Mouse (Mus musculus) right cerebral cortex, postnatal 14 days (tissue): ENCODE data around the gene Fndc10.
"Not testable (repeated sequence)": the region's sequence is repeated elsewhere in the genome, so short reads cannot be mapped to it uniquely, and the experiment has no call there.

Source experiments
- DNase-seq: peaks from one replicate; pipeline ENCODE4 v3.0.0; 2022

Fndc10 gene

DNA sequence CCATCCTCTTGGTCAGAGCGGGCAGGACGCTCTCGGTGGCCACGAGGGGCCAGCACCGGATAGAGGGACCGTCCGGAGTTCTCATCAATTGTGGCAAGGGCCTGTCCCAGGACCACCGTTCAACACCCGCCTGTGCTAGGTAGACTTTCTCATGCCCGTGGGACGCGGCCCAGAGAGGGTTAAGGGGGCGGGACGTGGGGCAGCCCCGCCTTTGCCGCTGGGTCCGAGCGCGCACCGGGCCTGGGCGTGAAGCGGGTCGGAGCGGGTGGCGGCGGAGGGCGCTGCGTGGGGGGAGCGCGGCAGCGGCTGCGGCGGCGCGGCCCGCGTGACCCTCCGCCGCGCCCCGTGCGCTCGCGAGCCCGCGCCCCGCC, at the start of gene Fndc10:
Fndc10 (plus strand) TSS at position 232 of the 371 bp plus-strand sequence.
- peak; percentile 83 for DNase-seq

DNA sequence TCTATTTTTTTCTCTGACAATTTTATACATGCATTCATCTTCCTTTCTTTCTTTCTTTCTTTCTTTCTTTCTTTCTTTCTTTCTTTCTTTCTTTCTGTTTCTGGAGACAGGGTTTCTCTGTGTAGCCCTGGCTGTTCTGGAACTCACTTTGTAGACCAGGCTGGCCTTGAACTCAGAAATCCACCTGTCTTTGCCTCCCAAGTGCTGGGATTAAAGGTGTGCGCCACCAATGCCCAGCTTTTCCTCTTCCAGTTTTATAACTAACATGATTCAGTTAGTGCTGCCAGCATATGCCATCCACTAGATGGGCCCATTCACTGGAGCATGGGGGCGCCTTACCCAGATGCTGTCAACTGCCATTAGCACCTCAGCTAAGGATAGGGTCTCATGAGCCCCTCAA, 48.8 kb upstream of the Fndc10 start, which contains the start of gene Gm10563:
Gm10563 (minus strand) TSS at position 101 of the 400 bp plus-strand sequence.
- DNase-seq: not testable (repeated sequence)

DNA sequence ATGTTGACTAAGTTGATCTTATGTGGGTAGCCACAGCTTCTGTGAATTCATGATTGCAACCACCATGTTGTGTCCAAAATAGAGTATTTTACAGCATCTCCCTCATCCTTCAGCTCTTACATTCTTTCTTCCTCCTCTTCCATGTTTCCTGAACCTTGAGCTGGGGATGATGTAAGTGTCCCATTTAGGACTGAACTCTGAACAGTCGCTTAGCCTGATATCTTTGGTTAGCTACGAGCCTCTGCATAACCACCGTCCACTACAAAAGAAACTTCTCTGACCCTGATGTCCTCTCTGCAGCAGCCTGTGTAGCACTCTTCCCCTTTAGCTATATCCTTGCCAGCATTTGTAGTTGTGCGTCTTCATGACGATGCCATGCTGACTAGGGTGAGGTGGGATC, 48.4 kb upstream of the Fndc10 start:
- no peak for DNase-seq

DNA sequence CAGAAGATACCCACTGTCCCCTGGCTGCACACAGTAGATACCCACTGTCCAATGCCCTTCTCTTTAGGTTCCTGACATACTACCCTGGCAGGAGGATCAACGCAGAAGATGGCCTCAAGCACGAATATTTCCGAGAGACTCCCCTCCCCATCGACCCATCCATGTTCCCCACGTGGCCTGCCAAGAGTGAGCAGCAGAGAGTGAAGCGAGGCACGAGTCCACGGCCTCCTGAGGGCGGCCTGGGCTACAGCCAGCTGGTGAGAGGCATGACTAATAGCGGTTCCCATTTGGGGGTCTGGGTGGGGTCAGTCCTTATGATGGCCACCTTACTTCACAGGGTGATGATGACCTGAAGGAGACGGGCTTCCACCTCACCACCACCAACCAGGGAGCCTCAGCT, 44.8 kb upstream of the Fndc10 start:
- DNase-seq: no peak

DNA sequence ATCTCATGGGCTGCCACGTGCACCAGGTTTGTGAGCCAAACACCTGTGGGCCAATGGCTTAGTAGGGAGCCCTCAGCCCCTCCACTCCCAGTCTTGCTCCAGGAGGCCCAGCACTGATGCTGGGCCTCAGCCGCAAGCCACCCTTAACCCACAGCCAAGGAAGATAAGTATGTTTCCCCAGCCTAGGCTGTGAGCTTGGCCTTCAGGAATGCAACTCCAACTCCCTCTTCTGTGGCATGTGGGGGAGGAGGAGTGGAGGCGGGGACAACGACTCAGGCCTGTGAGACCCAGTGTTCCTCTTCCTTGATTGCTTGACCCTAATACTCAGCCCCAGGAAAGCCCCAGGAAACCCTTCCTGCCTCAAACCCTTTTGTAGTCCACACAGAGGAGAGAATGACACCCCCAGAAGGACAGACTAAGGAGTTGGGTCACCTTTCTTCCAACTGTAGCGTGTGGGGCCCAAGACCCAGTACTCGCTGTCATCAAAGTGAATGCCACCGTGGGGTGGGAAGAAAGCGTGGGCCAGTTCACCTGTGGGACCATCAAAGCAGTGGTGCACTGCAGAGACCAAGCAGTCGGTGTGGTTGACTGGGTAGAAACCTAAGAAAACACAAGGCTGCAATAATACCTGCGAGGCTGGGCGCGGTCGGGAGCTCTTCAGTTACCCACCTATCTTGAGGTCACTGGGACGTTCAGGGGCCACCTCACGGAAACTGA, 42.4 kb upstream of the Fndc10 start:
- no peak for DNase-seq

DNA sequence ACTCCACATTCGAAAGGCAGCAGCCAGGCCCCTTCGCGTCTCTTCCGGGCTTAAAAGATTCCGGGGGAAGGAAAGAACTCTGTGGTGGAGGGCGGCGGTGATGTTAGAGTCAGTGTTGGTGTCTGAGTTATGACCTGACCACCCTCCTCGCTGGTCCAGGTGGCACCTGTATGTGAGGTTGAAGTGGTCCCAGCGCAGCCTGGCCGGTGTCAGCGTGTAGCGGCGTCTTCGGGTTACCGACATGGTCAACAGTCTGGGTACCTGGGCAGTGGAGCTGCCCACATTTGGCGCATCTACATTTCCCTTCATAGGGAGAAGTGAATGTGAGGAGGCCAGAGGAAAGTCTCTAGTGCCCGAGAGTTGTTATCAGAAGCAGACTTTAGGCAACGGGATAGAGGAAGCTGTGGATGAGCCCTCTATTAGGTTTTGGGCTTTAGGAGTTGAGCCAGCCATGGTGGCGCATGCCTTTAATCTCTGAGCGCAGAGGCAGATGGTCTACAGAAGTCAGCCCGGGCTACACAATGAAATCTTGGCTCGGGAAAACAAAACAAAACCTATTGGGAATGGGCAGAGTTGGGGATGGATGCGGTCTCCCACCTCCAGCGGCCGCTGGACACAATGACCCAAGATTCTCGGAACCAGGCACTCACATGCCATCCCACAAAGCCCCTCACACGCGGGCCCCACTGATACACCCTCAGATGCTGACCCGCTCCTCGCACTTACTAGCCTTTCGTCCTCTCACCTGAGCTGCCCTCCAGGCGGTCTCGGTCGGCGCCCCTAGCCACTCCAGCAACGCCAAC, 41.7 kb upstream of the Fndc10 start:
- no peak for DNase-seq

DNA sequence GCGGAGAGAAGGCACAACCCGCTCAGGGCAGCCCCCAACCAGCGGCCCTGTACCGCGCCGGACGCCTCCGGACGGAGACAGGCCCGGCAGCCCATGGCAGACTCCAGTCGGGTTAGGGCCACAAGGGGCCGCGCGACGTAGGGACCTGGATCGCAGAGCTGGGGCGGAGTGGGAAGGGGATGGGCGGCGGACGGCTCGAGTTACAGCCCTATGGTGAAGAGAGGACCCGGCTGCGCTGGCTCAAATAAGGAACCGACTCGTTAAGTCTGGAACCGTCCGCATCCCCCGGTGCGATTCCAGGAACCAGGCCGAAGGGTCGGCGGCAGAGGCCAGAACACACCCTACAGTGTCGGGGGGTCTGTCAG, 41.1 kb upstream of the Fndc10 start, which contains the start of gene Mmp23:
Mmp23 (minus strand) TSS at position 299 of the 365 bp plus-strand sequence.
- no peak for DNase-seq

DNA sequence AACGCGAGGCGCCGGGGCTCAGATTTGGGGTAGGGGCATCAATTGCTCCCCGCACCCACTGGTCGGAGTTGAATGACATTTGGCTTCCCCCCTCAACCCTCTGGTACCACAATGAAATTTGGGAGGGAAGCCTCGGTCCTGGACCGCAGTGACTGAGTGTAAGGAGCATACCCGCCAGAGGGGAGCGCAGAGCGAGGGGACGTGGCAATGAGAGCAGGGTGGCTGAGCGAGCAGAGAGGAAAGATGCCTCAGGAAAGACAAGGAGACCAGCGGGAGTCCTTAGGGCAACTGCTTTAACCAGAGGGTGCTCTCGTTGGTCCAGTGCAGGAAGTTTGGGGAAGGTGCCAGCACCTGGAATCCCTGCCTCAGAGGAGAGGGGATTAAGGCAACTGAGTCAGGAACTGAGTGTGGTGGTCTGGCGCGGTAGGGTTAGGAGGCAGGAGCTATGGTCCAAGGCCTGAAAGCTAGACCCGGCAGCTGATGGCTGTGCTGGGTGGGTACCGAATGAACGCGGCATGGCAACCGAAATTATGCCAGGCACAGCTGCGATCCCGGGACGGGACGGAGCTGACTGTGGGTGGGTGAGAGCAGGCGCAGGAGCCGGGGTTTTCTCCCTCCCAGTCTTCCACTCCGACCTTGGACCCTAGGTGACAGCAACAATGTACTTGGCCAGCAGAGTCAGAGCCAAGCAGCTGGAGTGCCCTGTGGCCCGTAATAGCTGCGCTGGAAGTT, 40.5 kb upstream of the Fndc10 start:
- no peak for DNase-seq

DNA sequence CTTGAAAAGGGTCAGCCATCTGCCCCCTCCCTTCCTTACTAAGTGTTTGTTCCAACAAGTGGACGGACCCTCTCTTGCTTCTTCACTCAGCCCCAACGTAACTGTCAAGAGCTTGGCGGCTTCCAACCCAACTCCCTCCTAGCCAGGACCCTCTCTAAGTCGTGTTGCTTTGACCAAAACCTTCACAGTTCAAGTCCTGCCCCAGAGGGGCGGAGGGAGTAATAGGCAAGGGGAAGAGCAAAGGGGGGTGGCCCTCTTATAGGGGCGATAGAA, 40.0 kb upstream of the Fndc10 start:
- DNase-seq: no peak

DNA sequence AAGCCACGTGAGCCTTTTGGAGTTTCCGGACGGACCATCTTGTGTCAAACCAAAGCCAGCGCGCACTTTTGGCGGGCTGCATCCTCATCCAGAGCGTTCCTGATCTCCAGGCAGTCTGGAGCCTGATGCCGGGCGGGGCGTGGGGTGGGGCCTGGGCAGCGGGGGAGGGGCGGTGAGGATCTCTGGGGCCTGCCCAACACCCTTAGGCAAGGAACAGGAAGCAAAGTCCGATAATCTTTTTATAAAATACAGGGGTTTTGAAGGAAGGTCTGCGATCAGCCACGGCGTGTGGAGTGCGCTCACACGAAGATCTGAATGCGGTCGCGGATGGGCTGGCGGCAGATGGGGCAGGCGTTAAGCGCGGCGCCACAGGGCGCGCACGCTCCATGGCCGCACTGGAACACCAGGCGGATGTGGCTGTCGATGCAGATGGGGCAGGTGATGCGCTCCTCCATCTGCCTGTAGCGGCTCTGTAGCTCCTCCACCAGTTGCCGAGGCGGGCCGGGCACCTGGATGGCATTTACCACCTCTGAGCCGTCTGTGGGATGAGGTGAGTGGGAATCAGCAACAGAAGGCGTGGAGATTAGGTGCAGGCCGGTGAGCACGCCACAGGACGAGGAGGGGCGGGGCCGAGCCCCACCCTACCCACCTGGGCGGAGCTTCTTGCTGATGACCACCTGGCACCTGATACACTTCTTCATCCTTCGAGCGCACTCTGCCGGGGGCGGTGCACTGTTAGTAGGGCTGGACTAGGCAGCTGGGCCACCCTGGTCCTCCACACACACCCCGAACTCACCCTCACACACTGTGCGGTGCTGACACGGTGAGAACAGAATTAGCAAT, 39.5 kb upstream of the Fndc10 start:
- DNase-seq: no peak

DNA sequence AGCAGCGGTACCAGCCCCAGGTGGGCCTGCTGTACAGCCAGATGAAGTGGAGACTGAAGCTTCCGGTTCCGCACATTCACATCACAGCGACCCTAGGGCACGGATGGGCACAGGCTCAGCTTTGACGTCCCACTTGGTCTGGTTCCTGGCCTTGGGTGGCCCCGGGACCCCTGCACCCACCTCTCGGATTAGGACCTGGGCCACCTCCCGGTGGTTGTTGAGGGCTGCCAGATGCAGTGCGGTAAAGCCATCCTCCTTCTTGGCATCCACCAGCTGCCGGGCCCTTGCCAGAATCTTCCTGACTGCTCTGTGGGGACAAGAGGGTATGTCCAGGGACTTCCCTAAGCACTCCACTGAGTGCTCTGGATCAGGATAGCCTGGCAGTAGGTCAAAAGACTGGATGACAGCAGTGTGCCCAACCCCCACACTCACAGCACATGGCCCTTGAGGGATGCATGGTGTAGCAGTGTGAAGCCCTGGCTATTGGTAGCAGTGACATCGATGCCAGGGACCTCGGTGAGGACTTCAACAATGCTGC, 37.9 kb upstream of the Fndc10 start:
- DNase-seq: no peak

DNA sequence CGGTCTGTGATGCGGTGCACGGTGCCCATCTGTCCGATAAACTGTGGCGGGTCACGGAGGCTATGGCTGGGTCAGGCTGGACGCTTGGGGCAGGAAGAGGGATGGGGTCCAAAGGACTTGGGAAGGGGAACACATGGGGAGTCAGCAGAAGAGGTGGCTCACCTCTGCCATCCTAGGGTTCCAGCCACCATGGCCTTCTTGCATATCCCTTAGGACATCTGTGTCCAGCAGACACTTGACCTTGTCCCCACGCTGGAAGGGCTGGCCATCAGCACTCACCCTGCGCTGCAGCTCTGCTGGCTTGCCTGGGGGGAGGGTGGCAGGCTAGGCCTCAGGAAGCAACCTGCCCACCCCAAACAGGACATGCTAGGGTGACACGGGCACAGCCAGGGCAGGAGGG, 35.2 kb upstream of the Fndc10 start:
- no peak for DNase-seq

DNA sequence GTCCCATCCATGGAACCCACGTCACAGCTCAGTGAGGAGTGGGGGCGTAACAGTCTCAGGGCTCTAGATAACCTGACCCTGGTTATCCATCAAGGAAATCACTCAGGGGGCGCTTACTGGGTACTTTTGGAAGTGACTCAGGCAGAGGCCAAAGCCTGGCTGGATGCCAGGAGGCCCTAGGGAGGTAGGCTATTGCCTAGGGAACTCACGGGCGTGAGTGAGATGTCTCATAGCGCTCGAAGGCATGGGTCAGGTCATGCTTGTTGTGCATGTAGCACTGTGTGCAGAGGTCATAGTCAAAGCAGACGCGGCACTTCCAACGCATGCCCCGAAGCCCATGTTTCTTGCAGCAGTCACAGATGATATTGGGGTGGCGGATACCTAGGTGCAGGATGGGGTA, 33.5 kb upstream of the Fndc10 start:
- DNase-seq: no peak

DNA sequence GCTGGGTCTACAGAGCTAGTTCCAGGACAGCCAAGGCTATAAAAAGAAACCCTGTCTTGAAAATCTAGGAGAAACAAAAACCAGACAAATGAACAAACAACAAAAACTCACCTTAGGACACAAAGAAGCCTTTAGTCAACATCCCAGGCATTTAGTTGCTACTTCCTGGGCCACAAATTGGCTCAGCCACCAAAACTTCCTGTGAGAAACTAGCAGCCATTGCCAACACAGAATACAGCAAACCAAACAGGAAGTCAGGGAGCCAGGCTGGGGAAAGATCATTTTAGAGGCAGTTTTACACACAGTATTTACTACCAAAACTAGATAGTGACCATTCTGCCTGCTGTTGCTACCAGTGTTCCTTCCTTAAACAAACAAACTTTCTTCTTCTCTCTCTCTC, 27.2 kb upstream of the Fndc10 start:
- no peak for DNase-seq

DNA sequence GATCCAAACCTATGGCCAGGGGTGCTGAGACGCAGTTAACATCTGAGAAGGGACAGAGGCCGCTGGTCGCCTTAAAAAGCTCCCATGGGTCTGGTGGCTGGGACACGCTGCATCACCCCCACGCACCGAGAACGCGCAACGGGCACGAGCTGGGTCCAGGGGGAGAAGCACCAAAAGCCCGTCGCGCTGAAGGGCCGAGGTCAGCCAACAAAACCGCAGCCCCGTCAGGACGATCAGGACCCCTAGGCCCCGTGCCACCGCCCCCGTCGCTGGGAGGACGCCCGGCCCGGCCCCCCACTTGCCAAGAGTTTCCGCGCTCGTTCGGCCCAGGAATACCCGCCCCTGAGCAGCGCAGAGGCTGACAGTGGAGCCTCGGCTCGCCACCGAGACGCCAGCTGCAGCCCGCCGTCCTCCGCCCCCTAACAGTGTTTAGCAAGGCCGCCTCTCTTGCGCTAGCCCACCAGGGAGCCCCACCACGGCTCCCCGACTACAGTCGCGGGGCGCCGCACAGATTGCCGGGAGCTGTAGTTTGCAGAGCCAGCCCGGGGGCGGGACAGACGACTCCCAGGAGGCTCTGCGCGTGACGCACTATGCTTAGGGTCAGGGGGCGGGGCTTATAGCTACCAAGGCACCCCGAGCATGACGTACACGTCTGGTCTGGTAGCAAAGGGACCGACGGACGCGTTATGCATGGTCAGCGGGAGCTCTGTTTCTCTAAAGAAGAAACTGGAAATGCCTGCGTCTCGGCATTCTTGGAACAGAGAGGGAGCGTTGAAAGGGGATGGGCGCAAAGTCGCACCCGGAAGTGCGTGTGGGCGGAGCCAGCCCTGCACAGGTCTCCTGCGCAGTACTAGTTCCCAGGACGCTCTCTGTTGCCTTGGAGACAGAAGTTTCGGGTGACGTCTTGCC, 25.2 kb upstream of the Fndc10 start, which contains the start of gene Mib2:
Mib2 (minus strand) TSS at position 510 of the 909 bp plus-strand sequence.
- DNase-seq: peak; percentile 98

DNA sequence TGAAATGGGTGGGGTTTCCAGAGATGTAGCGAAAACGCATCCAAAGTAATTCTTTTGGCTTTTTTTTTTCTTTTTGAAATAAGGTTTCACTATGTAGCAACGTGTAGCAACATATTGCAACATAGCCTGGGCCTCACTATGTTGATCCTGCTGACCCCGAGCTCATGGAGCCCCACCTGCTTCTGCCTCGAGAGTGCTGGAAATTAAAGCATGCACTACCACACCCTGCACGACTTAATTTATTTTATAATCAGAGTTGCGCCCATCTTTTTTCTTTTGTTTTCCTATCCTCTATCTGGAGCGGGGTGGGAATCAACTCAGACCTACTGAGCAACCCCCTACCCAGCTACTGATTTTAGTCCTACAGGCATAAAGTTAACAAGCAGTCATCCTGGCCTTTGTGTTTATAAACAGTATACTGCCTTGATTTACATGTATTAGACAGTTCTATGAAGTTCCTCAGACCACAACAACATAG, 24.5 kb upstream of the Fndc10 start:
- no peak for DNase-seq

DNA sequence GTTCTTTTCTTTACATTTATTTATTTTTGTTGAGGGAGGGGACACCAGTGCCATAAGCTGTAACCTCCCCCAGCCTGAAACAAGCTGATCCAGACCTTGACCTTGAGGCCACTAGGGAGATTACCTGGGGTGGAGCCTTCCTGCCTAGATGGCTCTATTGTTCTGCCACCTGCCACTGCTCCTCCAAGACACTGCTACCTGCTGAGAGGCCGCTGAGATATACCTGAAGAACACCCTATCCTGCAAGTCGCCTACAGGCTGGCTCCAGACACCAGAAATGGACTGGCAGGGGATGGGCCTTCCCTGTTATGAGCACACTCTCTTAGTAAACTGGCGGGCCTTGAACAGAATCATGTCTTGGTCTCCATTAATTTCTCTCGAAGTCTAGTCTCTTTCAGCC, 23.9 kb upstream of the Fndc10 start:
- DNase-seq: not testable (repeated sequence)

DNA sequence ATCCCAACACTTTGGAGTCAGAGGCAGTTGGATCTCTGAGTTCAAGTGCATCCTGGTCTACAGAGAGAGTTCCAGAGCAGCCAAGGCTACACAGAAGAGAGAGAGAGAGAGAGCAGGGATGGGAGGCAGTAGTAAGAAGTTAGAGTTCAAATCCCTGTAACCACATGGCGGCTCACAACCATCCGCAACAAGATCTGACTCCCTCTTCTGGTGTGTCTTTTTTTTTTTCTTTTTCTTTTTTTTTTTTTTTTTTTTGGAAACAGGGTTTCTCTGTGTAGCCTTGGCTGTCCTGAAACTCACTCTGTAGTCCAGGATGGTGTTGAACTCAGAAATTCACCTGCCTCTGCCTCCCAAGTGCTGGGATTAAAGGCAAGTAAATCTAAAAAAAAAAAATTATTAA, 22.1 kb upstream of the Fndc10 start:
- no peak for DNase-seq

DNA sequence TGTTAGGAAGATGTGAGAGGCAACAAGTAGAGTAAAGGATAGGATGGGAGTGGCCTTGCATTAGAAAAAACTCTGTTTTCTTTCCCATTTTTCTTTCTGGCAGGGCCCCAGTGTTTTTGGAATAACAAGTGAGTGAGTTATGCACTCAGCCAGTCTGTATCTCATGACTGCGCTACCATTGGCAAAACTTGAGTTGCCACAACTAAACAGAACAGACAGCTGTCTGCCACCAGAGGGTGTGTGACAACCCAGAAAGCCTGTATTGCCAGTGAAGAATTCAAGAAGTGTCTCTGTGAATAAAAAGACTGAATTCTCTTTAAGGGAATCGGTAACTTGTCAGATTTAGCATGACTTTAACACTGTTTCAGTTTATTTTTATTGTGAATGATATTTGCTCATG, 18.2 kb upstream of the Fndc10 start:
- no peak for DNase-seq

DNA sequence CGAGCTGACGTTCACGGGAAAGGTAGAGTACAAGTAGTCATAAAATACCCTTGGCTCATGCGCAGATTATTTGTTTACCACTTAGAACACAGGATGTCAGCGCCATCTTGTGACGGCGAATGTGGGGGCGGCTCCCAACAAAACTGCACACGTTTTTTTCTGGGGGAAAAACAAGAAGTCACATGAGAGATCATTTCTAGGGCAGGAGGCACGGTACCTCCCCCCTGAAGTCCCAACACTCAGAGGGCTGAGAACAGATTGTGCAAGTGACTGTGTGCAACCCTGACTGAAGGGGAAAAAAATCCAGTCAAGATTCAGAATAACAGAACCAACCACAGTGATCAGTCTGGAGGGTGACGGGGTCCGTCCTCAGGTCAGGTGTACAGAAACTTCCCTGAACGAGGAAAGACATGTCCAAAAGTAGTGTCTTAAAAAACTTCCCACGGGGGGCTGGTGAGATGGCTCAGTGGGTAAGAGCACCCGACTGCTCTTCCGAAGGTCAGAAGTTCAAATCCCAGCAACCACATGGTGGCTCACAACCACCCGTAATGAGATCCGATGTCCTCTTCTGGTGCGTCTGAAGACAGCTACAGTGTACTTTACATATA, 10.4 kb upstream of the Fndc10 start:
- DNase-seq: not testable (repeated sequence)

DNA sequence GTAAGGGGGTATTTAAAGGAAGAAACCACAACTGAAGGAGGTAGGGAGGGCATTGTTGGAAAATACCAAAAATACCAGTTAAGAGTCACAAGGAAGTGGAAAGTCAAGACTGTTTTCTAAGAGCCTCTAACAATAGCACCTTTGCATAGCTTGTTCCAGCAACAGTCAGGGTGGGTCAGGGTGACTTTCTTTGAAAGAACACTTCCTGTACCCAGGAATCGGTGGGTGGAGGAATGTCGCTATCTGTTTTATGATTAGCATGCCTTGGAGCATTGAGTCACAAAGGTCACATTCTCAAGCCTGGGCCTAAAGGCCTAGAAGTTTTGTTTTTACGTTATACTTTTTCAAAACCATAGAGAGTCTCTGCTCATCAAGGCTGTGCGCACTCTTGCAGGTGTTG, 6.4 kb upstream of the Fndc10 start:
- DNase-seq: not testable (repeated sequence)
